Mouse (Mus musculus): Measurements from ENCODE around the gene Btg3. TPM values are rescaled to one million over a fixed set of nuclear protein-coding genes. Genes with fewer than 3 reads are reported as not detected.

Btg3 gene
- polyA plus RNA-seq, 1 experiment from 2014 or later: 31.5 TPM

Other genes starting within 250 kb of the Btg3 start
- gene Cxadr, start 75.7 kb downstream of the Btg3 start, polyA plus RNA-seq (2014; fragmentation: Nextera tagmentation; extraction: Ambion mirVana): 22.9 and 24.4 TPM in 2 replicates
- gene D16Ertd472e, start 199.5 kb upstream of the Btg3 start, polyA plus RNA-seq (2014; fragmentation: Nextera tagmentation; extraction: Ambion mirVana): 23.8 and 30.1 TPM in 2 replicates

Data from limb, embryonic 11.5 days (tissue).